Mouse (Mus musculus) forebrain, embryonic 11.5 days (tissue): ENCODE results near the gene Pkp3. TPM values are rescaled to one million over a fixed set of nuclear protein-coding genes. Genes with fewer than 3 reads are reported as not detected.

Experiments used
- ATAC-seq: fragments of 200-750 bp; cut with Nextera tagmentation; replicated peaks from 2 replicates; pipeline ENCODE4 v1.8.0; 2017; ENCODE audit warnings: moderate TSS enrichment; ENCODE audit not compliant: low FRiP score
- DNase-seq: peaks from one replicate; pipeline ENCODE4 v3.0.0-alpha.2; 2017; ENCODE audit warnings: low spot score
- H3K27ac ChIP-seq: fragments of 300-500 bp; sonication (generic); 2 replicates; pipeline ENCODE4 v1.5.1; 2014; ENCODE audit warnings: low read depth, low read length
- H3K27me3 ChIP-seq: fragments of 300-500 bp; sonication (generic); 2 replicates; pipeline ENCODE4 v1.6.1; 2014; ENCODE audit warnings: mild to moderate bottlenecking, low read length, mixed read lengths; ENCODE audit not compliant: control insufficient read depth, insufficient read depth
- H3K36me3 ChIP-seq: fragments of 300-500 bp; sonication (generic); 2 replicates; pipeline ENCODE4 v1.6.1; 2014; ENCODE audit warnings: mild to moderate bottlenecking, low read length, moderate library complexity, mixed read lengths; ENCODE audit not compliant: control insufficient read depth, insufficient read depth
- H3K4me1 ChIP-seq: fragments of 300-500 bp; sonication (generic); replicated peaks from 2 replicates; pipeline ENCODE4 v1.6.1; 2014; ENCODE audit warnings: low read length, mixed read lengths; ENCODE audit not compliant: control insufficient read depth, insufficient read depth
- H3K4me2 ChIP-seq: fragments of 300-500 bp; sonication (generic); 2 replicates; pipeline ENCODE4 v1.6.1; 2014; ENCODE audit warnings: low read depth, mild to moderate bottlenecking, low read length, moderate library complexity, mixed read lengths; ENCODE audit not compliant: severe bottlenecking
- H3K4me3 ChIP-seq: fragments of 300-500 bp; sonication (generic); 2 replicates; pipeline ENCODE4 v1.5.1; 2014; ENCODE audit warnings: low read depth, low read length
- H3K9ac ChIP-seq: fragments of 300-500 bp; sonication (generic); 2 replicates; pipeline ENCODE4 v1.6.1; 2014; ENCODE audit warnings: low read length
- H3K9me3 ChIP-seq: fragments of 300-500 bp; sonication (generic); 2 replicates; pipeline ENCODE4 v1.6.1; 2016; ENCODE audit warnings: low read length, mixed read lengths; ENCODE audit not compliant: control insufficient read depth
- WGBS: fragments of 180-500 bp; shearing (Covaris S2); extraction: QIAGEN DNeasy Blood & Tissue Kit; methylation state at CpG from one replicate; pipeline ENCODE4 v1.1.7; 2014; 5-methylcytosine and 5-hydroxymethylcytosine counted together
- polyA plus RNA-seq: library from polyadenylated mRNA; unstranded; fragments of >200 nt; fragmentation: Nextera tagmentation; extraction: Ambion mirVana; gene quantifications from 2 replicates; pipeline ENCODE4 v1.2.1, GENCODE M21; 2014

The Pkp3 gene
- polyA plus RNA-seq, 1 experiment from 2014 or later = 1.1 TPM

DNA sequence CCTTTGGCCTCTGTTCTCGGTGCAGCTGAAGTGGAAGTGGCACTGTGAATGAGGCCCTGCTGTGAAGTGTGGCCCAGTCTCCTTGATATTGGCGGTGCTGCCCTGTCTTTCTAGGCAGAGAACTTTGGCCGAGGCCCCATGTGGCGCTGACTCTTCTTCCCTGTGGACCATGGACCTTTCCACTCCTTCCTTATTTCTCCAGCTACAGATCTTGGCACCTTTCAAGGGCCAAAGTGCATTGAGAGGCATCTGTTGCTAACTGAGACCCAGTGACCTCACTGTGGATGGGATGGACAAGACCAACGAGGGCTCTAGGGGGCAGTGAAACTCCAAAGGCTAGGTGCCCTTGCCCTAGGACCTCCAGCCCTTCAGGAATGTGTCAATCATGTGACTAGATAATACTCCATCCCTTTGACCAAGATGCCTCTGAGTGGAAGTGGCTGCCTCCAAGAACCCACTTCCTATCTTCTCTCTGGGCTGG, 43.1 kb downstream of the Pkp3 start:
- H3K4me2 ChIP-seq = no peak overlapping the region
- H3K4me1 ChIP-seq = no peaks in the 10 kb centered on the region
- H3K4me3 ChIP-seq = no peak overlapping the region
- no peaks in the 10 kb centered on the region for H3K9me3 ChIP-seq
- WGBS = 80% methylated on average over 5 of the region's 5 CpGs
- DNase-seq = no peak
- H3K27ac ChIP-seq = no peak overlapping the region
- H3K27me3 ChIP-seq = no peaks in the 10 kb centered on the region; the same call in 1 of the 2 replicates
- no peak overlapping the region for H3K9ac ChIP-seq
- ATAC-seq = no peak
- H3K36me3 ChIP-seq = no peaks in the 10 kb centered on the region

DNA sequence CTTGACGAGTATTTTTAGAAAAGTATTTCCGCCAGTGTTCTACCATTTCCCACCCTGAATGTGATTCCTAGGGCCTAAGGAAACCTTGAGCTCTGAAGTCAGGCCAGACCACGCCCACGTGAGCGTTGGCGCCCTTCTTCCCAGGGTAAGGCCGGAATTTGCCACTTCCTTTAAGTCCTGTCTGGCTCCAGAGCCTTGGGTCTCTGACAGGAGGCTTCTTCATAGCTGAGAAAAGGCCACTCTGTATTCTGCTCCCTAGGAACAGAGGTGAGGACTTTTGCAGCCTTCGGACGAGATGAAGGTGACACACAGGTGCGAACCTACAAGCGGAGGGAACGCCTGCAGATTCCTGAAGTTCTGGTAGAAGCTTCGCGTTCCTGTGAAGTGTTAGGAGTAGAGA, 44.2 kb downstream of the Pkp3 start, which contains the start of gene Ptdss2:
Gene Ptdss2 (plus strand): TSS at position 138 of the 400 bp plus-strand sequence.
- WGBS = 53% methylated on average over 14 of the region's 14 CpGs
- H3K9me3 ChIP-seq = no peaks in the 10 kb centered on the region
- no peaks in the 10 kb centered on the region for H3K4me1 ChIP-seq
- DNase-seq = no peak
- H3K4me3 ChIP-seq = peak within 1 kb of the TSS; percentile 43
- H3K27ac ChIP-seq = peak within 1 kb of the TSS; percentile 59; the same call in 1 of the 2 replicates
- H3K27me3 ChIP-seq = no peaks in the 10 kb centered on the region; the same call in 1 of the 2 replicates
- peak within 1 kb of the TSS; percentile 64 for H3K4me2 ChIP-seq
- H3K9ac ChIP-seq = peak within 1 kb of the TSS; percentile 59
- H3K36me3 ChIP-seq = no peaks in the 10 kb centered on the region
- ATAC-seq = no peak

DNA sequence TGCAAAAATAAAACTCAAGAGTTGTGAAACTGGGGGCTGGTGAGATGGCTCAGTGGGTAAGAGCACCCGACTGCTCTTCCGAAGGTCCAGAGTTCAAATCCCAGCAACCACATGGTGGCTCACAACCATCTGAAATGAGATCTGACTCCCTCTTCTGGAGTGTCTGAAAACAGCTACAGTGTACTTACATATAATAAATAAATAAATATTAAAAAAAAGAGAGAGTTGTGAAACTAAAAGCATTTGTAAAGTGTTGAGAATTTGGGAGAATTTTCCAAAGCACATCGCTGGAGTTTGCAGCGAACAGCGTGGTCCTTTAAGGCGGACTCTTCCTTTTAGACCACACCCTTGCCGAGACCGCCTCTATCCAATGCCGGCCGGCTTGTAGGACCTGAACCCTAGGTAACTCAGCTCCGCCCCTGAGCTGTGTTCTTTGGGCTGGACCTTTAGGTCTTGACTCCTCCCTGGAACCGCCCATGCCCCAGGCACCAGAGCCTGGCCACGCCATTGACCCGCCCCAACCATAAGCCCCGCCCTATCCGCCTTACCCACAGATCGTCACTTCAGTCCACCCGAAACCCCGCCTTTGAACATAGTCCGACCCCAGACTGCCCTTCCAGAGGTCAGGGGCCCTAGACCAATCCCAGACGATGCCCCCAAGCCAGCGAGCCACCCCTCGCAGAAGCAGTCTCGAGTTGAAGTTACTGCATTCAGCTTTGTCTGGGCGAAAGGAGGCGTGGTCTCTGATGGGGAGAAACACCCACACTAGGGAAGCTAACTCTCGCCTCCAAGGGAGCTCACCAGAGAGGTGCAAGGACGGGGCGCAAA, 44.9 kb downstream of the Pkp3 start:
- DNase-seq (peak; percentile 97), ATAC-seq (peak; percentile 97)
- peak overlapping the region; percentile 64 for H3K4me2 ChIP-seq
- 1% methylated on average over 29 of the region's 29 CpGs for WGBS
- H3K27me3 ChIP-seq = no peaks in the 10 kb centered on the region
- peak overlapping the region; percentile 59 for H3K27ac ChIP-seq
- peak overlapping the region; percentile 59 for H3K9ac ChIP-seq
- H3K36me3 ChIP-seq = no peaks in the 10 kb centered on the region
- H3K4me1 ChIP-seq = no peaks in the 10 kb centered on the region
- peak overlapping the region; percentile 43 for H3K4me3 ChIP-seq
- H3K9me3 ChIP-seq = no peaks in the 10 kb centered on the region

DNA sequence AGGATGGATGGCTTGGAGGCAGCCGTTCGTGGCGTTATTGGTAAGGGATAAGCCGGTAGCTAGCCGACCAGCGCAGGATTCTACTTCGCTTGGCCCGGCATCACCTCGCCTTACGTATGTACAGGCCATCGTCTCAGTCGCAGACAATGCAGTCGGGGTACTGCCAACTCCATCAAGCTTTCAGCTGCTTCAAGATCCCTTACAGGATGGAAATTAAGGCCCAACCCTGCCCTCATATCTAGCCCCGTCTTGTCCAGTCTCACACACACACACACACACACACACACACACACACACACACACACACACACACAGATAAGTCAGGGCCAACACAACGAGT, 45.5 kb downstream of the Pkp3 start:
- H3K4me2 ChIP-seq = peak overlapping the region; percentile 64
- H3K9ac ChIP-seq = peak overlapping the region; percentile 59
- H3K36me3 ChIP-seq = no peaks in the 10 kb centered on the region
- peak overlapping the region; percentile 43 for H3K4me3 ChIP-seq
- H3K27ac ChIP-seq = peak overlapping the region; percentile 59
- no peaks in the 10 kb centered on the region for H3K9me3 ChIP-seq
- 3% methylated on average over 15 of the region's 15 CpGs for WGBS
- ATAC-seq (no peak), DNase-seq (no peak)
- no peaks in the 10 kb centered on the region for H3K4me1 ChIP-seq
- H3K27me3 ChIP-seq = no peaks in the 10 kb centered on the region

DNA sequence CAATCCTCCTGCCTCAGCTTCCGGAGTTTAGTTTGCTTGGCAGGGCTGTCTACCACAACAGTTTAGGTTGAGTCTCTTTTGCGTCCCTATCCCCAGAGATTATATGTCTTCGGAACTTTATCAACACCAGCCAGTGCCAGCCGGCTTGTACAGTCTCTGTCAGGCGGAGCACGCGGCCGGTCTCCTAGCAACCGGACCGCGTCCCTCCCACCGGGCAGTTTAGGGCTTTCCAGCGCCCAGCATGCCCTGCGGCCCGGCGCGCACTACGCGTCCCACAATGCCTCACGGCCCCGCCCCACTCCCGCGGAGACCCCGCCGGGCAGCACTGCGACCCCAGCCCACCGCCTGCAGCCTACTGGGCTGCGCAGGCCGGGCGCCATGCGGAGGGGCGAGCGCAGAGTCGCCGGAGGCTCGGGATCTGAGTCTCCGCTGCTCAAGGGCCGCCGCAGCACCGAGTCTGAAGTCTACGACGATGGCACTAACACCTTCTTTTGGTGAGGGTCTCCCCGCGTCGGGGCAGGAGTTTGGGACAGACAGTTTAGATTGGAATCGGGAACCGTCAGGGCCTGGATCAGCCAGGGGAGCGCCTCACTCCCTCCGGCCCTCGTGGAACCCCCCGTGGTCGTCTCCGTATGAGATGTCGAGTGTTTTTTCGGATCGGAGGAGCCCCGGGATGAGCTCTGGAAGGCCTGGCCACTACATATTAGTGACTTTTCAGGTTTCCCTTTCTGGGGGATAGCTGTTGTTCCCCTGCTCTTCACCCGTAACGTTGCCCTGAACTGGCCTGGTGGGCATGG, 53.2 kb downstream of the Pkp3 start:
- under 1% methylated on average over 59 of the region's 59 CpGs for WGBS
- peak overlapping the region; percentile 75 for H3K4me3 ChIP-seq

DNA sequence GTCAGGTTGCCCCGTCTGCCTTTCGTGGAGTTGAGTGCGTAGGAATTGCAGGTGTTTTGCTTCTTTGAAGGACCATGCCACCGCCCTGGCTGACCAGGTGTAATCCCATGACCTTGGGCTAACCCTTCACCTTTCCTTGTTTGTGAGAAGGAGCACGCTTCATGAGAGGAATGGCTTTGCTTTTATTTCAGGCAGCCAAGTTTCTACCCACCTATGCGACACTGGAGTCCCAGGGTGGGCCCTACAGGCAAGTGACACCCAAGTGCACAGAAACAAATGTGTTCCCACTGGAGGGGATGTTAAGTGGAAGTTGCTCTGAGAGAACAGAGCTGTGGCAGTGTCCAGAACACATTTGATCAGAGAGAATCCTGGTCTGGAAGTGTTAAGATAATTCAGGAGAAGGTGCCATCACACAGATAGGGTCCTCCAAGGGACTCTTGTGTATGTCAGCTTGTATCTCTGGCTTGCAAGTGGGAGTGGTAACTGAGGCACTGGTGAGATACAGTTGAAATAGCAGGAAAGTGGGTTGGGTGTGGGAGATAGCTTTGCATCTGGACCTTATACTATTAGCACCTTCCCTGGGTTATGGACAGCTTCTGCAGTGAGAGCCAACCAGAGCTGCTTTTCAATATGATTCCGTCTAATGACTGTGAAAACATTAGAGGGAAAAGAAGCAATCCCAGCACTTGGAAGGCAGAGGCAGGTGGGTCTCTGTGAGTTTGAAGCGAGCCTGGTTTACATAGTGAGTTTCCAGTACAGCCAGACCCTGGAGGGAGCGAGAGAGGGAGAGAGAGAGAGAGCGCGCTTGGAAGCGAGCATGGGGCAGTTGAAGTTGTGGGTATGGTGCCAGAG, 54.1 kb downstream of the Pkp3 start:
- DNase-seq (no peak), ATAC-seq (no peak)
- Histone ChIP-seq H3K9me3 (no peaks in the 10 kb centered on the region), H3K4me1 (peaks cover 4% of the 10 kb centered on the region; the same call in 1 of the 2 replicates), H3K27ac (no peak overlapping the region), H3K4me2 (peak overlapping the region; percentile 76), H3K36me3 (peaks cover 3% of the 10 kb centered on the region; the same call in 1 of the 2 replicates), H3K4me3 (peak overlapping the region; percentile 75), H3K27me3 (no peaks in the 10 kb centered on the region), H3K9ac (peak overlapping the region; percentile 79)
- WGBS = 60% methylated on average over 12 of the region's 12 CpGs

More for the DNA sequence above, 53.2 kb downstream of the Pkp3 start:
- H3K27me3 ChIP-seq = no peaks in the 10 kb centered on the region
- peaks cover 4% of the 10 kb centered on the region; the same call in 1 of the 2 replicates for H3K4me1 ChIP-seq
- H3K27ac ChIP-seq = no peak overlapping the region
- peaks cover 3% of the 10 kb centered on the region; the same call in 1 of the 2 replicates for H3K36me3 ChIP-seq
- DNase-seq = peak; percentile 98
- ATAC-seq = peak; percentile 99
- no peaks in the 10 kb centered on the region for H3K9me3 ChIP-seq
- peak overlapping the region; percentile 76 for H3K4me2 ChIP-seq
- H3K9ac ChIP-seq = peak overlapping the region; percentile 79
